Mouse (Mus musculus): Measurements from ENCODE around the gene Chmp2a.

The Chmp2a gene

DNA sequence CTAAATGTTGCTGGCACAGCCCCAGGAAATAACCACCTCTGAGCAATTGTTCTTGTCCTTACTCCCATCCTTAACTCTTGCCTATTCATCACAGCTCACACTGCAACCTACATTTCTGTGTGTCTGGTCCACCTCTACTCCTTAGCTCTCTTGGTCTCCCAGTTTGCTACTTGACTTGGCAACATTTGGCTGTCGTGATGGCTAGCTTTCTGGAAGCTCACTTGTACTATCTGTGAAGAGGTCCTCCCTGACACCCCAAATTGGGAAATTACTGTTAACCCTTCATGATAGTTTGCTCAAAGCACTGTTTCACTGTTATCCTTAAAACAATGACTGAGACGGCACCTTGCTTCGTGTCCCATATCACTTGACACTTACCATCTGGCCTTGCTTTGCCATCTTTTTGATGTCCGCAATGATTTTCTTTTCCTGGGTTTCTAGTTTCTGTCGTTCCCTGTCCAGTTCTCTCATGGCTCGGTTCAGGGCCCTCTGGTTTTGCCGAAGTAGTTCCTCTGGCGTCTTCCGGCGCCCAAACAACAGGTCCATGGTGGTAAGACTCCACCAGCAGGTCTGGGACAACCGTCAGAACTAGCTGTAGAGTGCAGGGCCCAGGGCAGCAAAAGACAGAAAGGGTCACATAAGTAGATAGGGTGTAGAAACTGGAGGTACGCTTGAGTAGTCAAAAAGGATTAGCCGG is 1.0 kb downstream of the Chmp2a start:
- DNase-seq: no peak

DNA sequence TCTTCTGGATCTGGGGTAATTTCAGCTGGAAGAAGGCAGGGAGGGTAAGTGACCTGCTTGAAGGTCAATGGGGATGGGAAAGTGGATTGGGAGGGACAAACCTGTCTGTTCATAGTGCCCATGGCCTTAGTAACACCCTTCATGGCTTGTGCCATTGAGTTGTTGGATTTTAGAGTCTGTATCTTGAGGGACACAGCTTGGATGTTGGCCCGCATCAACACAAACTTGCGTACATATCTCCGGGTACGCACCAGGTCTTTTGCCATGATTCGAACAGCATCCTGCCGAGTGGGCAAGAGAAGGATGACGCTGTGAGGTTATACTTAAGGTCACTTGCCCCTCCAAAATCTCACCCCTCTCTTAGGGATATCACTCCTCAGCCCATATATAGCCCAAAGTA is 2.1 kb downstream of the Chmp2a start:
- DNase-seq: no peak

DNA sequence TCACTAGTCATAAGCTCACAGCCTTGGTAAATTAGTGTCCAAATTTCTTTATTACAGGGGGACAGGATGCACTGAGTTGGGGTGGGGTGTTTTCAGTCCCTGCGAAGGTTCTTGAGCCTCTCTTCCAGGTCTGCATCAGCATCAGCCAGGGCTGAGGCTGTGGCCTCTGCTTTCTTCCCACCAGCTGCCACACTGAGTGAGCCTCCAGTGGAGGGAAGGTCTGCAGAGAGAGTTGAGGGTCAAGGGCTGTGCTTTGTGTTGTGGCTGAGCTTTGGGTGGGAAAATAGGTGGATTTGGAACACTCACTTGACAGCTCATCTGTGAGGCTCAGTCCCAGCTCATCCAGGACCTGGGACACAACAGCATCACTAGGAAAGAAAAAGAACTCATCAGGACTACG is 2.6 kb downstream of the Chmp2a start:
- no peak for DNase-seq

DNA sequence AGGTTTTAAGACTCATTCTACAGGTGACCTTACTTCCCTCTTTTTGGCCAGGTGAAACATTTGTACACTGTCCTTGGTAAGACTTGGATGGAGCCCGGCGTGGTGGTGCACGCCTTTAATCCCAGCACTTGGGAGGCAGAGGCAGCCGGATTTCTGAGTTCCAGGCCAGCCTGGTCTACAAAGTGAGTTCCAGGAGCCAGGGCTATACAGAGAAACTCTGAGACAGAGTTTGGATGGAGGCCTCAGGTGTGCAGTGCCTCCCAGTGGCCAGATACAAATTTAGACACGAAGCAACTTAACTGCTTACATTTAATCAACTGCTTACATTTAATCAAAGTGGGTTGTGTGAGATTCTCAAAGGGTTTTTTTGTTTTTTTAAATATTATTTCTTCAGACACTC is 3.5 kb downstream of the Chmp2a start:
- DNase-seq: peak; percentile 38

DNA sequence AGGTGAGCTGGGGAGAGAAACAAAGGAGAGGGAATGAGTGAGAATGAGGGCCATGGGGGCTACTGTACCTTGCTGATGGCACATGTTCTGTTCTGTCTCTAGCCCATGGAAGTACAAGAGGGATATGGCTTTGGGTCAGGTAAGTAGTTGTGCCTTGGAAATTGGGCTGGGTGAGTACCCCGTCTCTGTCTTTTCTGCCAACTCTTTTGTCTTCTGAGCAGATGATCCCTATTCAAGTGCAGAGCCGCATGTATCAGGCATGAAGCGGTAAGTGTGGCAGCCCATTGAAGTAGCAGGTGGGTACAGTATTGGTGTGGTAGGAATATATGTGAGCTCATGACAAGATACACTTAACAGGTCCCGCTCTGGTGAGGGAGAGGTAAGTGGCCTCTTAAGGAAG is 5.6 kb downstream of the Chmp2a start:
- DNase-seq: no peak

DNA sequence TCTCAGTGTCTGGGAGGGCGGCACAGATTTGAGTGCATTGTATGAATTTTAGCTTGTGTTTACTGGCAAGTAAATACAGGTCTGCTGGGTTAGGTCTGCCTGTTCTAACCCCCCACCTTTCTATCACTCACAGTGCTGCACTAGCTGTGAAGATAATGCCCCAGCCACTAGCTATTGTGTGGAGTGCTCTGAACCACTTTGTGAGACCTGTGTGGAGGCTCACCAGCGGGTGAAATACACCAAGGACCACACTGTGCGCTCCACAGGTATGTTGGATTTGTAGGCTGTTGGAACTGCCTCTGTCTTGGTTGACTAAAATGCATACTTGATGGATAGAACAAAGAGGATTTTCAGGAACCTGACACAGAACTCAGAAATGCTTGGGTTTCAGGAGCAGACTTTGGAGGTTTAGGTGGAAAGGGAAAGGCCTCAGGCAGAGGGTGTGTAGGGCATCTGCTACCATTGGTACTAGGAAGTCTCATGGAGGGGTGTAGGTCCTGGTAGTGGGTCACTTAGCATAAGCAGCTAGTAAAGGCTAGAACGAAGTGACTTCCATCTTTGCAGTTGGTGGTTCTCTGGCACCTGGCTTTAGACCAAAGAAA is 9.0 kb downstream of the Chmp2a start:
- DNase-seq: no peak

DNA sequence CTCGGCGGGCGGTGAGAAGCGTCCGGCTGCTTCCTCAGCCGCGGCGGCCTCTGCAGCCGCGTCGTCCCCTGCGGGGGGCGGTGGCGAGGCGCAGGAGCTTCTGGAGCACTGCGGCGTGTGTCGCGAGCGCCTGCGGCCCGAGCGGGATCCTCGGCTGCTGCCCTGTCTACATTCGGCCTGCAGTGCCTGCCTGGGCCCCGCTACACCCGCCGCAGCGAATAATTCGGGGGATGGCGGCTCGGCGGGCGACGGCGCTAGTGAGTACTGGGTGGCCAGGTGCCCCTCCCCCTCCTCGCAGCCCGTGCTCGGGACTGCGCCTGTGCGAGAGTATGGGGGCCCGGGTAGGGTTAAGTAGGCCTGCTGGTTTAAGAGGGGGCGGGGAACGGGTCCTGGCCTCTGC is 9.8 kb downstream of the Chmp2a start:
- DNase-seq: peak; percentile 85

DNA sequence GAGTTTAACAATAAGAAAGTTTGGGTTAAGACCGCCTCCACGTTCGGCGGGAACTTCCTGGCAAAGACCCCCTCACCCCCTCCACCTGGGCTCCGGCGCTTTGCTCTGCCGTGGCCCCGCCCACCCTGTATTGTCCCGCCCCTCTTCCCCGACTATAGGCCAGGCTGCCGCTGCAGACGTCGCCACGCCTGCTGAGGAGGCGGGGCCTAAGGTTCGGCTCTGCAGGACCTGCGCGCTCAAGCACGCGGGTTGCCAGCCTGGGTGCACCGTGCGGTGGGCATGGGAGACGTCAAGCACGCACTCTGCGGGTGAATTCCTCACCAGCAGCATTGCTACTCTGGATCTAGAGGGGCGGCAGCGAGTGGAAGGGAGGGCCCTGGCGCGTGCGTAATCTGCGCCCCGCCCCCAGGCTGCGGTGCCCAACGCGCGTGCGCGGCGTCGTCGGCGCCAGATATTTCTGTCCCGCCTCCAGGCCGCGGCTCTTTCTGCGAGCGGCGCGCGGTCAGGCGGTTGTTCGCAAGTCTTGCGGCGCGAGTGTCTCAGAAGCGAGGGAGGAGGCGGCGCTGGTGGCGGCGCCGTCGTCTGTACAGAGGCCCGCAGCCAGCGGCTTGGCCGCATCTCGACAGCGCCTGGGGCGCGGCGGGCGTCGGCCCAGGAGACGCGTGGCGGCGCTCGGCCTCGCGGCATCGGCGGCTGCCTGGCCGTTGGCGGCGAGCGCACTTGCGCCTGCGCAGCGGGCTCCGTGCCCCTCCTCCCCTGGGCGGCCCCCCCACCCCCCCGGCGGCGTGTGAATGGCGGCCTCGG is 10.5 kb downstream of the Chmp2a start:
- DNase-seq: peak; percentile 96

DNA sequence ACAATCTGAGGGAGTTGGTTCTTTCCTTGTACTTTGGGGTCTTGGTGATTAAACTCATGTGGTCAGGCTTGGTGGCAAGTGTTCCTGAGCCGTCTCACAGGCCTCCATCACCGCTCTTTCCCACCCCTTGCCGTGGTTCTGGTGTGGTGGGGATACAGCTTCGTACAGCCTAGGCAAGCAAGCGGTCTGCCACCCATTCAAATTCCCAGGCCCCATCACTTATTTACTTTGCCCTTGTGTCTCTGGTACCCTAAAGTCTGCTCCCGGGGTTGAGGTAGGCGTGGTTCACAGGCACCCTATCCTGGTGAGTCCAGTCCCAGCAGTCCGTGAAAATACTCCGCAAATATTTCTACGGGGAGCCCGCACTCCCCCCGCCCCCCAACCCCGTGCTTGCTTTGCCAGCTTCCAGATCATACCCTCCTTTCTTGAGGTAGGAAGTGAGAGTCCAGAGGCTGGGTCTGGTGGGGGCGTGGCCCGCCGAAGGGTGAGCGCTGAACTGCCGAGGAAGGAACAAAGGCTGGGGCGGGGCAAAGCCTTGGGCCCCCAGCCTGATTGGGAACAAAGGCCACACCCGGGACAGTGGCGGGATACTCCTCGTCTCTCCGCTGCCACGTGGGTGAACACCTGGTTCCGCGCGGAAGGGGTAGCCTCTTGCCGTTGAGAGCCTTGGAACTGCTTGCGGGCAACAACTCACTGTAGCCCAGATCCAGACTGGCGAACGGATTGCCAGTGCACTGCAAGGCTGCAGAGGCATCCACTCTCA is 11.7 kb downstream of the Chmp2a start:
- DNase-seq: peak; percentile 87

DNA sequence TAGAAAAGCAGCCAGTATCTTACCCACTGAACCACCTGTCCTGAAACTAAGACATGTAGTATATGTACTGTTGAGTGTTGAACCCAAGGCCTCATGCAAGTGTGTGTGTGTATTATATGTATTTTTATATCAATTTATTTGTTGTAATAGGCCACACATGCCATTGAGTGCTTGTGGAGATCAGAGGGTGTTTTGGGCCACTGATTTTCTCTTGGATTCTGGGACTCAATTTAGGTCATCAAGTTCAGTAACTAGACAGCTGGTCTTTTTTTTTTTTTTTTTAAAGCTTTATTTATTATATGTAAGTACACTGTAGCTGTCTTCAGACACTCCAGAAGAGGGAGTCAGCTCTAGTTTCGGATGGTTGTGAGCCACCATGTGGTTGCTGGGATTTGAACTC is 19.4 kb downstream of the Chmp2a start:
- no peak for DNase-seq

DNA sequence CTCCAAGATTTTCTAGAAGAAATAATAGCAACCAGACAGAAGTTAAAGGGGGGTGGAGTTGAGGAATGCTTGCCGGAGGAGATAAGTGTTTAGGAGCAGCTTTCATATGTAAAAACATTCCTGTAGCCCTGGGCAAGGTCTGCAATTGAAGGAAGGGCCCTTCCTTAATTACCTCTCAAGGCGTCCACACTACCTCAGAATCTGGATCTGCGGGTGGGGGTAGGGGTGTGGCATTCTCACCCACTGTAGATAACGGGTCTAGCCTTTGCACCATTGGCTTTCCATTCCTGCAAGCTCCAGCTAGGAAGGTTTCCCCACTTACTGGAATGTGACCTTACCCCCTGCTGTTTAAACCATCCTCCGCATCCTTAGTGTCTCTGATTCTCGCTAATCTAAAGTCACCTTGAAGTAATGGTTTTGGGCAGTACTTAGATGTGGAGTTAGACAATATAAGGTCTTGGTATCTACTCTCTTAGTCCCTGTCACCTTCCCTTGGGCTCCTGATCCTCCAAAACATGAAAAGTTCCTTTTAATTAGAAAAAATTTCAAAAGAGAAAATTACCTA is 20.2 kb downstream of the Chmp2a start:
- DNase-seq: no peak

DNA sequence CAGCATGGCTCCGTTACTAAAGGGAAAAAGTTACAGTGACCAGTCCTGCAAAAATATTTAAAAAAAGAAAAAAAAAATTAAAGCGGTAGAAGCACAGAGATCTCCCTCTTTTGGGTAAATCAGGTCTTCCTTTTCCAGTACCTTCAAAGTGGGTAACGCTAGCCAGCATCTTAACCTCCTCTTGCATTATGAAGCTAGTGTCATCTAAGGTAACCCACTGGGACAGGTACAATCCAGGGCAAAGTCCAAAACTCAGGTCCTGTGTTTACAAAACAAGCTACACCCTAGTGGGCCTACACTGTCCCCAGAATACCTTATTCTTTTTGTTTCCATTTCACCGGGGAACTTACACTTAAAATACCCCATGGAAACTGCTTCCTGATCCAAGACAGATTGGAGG is 20.9 kb downstream of the Chmp2a start:
- DNase-seq: no peak

DNA sequence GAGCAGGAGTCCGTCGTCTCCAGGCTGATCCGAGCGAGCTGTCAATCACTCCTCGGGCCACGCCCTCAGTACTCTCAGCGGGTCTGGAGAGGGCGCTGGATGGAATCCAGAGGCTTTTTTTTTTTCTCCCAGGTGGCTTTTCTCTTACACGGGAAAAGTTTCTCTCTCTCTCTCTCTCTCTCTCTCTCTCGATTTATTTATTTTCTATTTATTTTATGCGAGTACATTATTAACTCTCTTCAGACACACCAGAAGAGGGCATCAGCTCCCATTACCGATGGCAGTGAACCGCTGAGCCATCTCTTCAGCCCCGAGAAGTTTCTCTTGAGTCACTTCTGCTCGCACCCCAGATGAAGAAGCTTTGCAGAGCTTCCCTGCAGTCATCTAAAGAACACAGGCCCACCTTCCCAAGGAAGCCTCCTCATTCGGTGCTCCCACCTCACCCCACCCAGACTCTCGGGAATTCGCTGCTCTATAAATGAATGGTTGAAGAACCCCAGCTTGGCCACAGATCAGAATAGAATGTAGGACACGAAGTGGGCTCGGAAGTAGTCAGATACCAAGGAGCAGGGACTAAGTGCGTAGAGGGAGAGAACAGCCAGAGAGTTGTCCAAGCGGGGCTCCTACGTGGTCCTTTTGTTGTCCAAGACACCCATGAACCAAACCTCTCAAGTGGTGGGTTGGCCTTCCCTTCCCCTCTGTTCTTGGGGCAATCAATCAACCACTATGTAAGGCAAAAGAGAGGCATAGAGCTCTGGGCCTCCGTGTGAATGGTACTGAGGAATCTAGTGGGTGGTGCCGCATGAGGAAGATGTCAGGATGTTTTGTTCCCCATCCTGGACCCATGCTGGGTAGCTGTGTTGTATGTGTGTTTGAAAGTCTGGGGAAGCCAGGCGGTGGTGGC is 24.4 kb downstream of the Chmp2a start, which contains the start of gene Zbtb45:
TSS of gene Zbtb45 (minus strand) at position 30 of the 904 bp plus-strand sequence.
- DNase-seq: no peak

DNA sequence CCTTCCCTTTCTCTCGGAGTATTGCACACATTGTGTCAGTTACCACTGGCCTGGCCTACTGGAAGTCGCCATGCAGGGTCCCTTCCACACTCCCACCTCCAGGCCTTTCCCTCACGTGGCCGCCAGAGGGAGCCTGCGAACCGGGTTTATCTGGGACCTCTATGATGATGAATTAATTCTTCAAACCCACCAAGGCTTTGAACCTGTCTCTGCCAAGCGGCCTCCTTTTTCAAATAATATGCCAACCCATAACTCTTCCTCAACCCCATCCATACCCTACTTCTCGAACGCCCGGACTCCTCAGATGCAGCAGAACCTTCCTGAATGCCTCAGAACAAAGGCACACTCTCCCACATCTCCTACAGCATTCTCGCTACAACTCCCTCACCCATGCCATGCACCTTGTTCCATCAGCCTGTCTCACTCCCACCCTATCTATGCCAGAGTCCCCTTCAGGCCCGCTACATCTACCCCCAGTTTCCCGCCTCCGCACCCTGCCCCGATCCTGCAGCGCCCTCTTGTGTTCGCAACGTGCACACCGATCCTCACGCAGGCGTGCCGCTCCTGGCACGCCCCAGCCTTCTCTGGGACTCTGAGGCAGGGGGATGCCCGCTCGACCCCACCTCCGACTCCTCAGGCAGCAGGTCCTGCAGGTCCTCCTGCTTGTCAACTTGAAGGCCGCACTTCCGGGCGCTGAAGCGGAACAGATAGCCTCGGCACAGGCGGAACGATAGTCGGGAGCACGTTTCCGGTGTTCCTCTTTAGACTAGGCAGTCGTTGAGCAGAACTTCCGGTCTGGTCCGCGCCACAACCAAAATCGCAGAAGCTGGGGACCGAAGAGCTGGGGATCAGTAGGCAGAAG is 25.2 kb downstream of the Chmp2a start:
- DNase-seq: peak; percentile 95

DNA sequence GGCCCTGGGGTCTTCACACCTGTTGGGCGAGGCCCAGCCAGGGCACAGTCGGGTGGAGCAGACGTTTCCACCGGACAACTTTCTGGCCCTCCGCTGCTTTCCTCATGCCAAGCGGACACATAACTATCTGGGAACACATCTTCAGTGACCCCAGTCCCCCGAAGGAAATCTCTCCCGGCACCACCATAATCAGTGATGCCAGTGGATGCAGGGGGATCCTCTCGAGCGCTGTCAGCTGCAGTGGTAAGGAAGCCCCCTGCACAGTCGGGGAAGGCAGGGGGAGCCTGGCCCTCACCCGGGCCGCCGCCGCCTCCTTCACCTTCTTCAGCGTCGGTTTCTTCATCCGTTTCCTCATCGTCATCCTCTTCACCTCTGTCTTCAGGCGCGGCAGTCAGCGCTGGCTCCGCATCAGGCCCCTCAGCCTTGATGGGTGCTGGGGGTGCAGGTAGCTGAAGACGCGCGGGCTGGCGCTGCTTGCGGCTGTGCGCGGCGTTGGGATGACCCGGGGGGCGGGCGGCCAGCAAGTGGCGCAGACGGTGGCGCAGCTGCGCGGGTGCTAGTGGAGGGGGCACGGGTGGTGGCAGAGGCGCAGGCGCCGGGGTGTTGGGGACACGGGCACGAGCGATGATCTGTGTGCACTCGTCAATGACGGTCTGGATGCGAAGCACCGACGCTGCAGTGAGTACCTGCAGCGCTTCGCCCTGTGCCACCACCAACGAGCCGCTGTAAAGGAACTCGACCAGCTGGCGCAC is 27.1 kb downstream of the Chmp2a start:
- DNase-seq: no peak

DNA sequence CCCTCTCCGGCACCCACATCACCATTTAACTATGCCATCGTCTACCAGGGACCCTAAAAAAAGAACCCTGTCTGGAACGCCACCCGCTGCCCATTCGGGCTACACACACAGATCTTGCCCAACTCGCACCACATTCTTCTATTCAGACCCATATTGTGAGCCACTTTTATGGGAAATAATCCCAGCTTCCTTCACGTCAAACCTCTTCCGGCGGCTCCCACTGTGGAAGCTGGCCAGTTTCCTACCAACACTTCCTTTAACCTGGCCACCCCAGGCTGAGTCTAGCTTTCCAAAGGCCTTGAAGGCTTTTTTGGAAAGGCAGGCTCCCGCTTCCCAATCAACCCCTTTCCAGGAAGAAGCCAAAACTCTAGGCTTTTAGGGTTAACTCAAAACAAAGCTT is 28.1 kb downstream of the Chmp2a start:
- peak; percentile 42 for DNase-seq

DNA sequence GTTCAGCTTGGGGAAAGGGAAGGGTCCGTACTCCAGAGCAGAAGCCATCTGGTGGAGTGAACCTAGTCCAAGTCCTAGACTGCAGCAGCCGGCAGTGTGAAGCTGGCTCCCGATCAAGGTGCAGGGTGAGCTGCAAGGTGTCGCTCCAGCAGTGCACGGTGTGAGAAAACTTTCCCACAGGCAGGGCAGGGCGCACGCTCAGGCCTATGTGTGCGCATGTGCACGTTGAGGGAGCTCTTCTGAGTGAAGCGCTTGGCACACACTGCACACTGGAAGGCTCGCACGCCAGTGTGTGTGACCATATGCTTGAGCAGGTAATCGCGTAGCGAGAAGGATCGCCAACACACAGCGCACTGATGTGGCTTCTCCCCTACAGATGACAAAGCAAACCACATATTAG is 28.6 kb downstream of the Chmp2a start:
- DNase-seq: no peak

DNA sequence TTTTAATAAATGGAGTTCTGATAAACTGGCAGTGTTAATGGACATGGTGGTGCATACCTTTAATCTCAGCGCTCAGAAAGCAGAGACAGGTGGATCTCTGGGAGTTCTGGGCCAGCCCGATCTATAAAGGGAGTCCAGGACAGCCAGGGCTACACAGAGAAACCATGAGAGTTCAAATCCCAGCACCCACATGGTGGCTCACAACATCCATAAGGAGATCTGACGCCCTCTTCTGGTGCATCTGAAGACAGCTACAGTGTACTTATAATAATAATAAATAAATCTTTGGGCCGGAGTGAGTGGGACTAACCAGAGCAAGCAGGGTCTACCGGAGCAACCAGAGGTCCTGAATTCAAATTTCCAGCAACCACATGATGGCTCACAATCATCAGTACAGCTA is 31.2 kb downstream of the Chmp2a start:
- DNase-seq: no peak

DNA sequence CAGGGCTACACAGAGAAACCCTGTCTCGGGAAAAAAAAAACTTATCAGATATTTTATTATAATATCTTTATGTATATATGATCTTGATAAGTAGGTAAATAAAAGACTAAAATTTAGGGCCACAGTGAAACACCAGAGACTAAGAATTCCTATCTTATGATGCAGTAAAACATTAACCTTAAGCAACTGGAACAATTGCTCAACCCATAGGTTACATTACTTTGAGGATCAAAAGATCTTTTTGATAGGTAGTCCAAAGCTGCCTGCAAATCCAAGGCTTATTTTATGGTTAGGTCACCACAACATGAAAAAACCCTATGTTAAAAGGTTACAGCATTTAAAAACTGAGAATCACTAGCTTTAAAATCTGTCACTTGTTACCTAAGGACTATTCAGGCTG is 33.0 kb downstream of the Chmp2a start:
- DNase-seq: no peak

DNA sequence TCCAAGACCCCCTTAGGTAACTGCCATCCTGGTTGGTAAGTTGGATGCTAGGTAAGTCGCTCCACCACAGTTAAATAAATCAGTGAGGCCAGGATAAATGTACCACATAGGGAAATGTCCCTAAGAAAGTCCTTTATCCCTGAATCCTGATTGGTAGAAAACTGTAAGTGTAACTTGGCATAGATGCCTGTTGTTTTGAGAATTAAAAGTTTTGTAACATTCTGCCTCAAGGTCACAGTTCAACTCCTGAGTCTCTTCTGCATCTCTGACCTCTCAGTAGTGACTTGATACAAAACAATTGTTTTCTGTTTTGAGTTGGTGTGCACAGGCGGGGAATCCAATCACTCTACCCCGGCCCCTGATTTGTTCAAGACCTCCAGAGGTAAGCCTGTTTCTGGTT is 35.8 kb downstream of the Chmp2a start, which contains the start of gene Trim28:
TSS of gene Trim28 (plus strand) at position 264 of the 400 bp plus-strand sequence.
- DNase-seq: no peak

Measured in kidney, postnatal 14 days (tissue).